Mouse (Mus musculus): ENCODE measurements at regions not wholly inside any gene's neighbourhood (a gene's known extent, or its start where the extent isn't known, plus 50 kb on each side); places are given as distances from the start of the nearest gene placed in this dataset.

DNA sequence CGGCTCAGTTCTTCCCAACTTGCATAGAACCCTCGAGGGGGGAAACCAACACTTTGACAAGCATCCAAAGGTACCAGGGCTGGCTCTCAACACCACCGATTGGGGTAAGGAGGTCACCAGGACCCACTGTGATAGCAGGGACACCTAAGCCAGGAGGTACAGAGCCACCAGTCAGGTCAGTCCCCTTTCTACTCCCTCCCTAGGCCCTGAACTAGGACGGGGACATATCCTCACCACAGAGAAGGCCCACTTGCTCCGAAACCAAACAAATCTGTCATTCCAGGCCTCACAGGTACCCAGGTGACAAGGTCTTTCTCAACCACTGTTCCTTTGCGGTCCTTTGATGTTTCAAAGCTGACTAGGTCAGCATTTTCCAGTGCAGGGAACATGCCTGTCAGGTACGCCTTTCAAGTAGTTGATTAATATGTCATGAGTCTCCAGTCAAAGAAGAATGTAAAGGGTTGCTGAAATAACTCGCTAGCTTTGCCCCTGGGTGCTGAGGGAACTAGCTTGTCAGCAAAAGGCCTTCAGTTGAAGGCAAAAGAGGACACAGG lies 95.4 kb downstream of the Zfp36l1 start:
- no peak for DNase-seq (ENCODE audit: low spot score)

DNA sequence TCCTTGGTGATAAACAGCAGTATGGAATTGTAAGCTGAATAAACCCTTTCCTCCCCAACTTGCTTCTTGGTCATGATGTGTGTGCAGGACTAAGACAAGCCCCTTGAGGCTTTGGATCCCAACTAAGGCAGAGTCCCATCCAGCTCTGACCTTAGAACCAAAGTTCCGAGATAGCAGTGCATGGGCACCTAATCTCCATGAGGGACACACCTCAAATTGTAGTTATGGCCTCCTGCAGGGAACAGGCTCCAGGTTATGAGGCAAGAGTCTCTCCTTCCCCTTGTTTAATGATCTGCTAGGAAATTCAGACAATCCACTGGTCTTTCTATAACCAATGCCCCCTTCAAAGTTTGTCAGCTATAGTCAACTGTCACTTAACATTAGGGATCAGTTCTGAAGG lies 96.9 kb downstream of the Zfp36l1 start:
- DNase-seq (ENCODE audit: low spot score): no peak

DNA sequence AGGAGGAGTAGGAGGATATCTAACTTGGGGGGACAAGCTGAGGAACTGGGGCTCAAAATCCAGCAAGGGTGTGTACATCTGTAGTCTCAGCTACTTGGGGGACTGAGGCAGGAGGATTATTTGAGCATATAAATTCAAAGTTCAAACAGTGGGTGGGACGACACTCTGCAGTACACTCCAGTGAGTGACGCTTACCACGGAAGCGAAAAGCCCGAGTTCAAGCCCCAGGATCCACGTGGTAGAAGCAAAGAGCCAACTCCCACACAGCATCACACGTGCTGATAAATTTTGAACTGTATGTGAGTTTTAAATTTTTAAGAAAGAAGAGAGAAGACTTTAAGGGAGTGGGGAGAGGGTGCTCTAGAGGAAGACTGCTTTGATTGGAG lies 98.2 kb downstream of the Zfp36l1 start:
- DNase-seq (ENCODE audit: low spot score): no peak

DNA sequence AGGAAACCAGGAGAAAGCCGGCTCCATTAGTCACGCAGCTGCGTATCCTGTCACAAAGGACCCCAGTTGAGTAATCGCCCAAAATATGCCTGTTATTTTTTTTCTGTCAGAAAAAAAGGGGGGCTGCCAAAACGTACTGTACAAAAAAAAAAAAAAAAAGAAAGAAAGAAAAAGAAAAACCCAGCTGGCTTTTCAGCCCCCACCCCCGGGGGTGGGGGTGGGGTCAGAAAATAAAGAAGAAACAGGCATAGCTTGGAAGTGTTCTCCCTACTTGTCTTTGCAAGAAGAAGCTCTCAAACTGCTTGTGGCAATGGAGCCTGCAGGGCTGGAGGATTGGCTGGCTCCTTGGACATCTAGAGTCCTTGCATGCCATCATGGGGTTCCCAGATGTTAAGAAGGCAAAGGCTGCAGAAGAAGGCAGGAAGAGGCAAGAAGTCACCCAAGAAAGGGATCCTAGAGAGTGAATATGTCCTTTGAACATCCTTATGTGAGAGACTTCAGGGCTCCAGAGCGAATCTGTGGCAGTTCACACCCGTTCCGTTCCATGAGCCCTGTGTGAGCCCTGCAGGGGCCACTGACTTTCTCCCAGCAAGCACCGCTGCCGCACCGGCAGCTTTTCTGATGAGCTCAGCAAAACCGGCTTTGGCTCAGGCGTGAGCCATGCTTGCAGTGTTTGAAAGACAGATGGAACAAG lies 98.8 kb downstream of the Zfp36l1 start:
- DNase-seq (ENCODE audit: low spot score): peak; percentile 61

DNA sequence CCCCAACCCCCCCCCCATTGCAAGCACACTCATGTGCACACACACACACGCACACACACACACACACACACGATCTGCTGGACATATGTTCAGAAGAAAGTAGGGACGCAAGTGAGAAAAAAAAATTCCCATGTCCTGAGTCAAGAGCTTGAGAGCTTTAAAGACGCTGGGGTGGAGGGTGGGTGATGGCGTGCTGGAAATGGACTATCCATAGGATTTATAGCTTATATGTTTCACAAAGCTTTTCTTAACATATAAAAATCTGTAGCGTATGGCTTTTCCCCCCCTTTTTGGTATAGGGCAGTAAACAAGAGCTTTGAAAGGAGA lies 99.3 kb downstream of the Zfp36l1 start:
- DNase-seq (ENCODE audit: low spot score): no peak

DNA sequence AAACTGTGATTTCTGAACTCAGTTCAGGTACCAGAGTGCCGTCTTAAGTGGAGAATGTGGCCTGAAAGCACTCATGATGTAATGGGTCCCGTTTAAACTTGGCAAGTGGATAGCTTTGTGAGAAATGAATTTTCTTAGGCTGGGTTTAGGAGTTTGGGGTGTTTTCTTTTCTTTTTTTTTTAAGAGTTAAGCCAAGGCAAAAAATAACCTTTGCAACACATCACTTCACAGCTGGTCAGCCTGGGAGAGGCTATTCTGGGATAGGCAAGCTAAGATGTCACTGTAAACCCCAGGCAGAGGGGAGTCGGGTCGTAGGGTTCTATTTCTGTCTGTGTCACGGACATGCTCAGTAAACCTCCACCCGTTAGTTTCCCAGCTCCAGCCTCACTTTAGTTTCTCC lies 100.9 kb downstream of the Zfp36l1 start:
- no peak for DNase-seq (ENCODE audit: low spot score)

DNA sequence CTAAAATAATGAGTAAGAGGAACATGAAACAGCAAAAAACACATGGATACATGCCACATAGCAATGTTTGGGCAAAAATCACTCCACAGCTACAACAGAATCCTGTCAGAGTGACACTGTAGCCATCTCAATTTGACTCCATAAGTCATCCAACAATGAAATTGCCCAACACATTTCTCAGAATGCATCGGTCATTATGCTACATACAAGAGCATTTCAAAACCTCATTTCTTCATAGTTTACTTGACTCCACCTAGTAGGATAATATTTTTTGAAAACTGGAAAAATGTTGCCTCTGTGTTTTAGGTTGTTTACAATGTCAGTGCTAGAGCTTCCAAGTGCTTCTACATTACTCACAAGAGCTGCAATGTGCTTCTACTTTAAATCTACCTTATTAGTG lies 101.9 kb downstream of the Zfp36l1 start:
- DNase-seq (ENCODE audit: low spot score): no peak

DNA sequence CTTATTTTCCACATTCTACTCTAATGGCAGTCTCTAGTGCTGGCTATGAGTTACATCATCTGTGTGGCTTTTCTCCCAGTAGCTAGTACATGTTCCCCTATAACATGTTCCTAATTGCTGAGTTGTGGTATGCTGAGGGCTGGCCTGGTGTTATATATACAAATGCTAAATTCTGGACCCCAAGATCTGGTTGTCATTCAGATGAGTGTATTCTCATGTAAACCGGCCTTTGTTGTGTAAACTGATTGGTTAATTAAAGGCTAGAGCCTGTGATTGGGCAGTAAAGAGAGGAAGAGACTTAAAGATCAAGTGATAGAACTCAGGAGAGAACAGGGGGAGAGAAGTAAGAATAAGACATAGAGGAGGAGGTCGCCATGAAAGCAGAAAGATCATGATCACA lies 102.6 kb downstream of the Zfp36l1 start:
- DNase-seq (ENCODE audit: low spot score): no peak

DNA sequence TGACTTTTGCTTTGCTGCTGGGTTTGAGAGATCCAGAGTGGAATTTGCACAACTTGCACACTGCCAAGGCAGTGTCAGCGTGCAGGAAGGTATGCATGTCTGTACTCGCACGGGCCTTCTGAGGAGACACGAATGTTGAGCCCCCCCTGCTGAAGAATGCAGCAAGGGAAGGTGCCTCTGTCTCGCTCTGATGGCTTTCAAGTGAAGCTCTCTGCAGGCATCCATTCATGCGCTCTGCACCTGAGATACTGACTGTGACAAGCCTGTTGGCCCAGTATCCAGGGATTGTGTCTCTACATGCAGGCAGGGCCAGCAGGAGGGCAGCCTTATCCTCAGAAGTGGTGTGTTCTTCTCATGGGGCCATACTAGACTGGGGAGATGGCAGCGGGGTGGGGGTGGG lies 105.0 kb downstream of the Zfp36l1 start:
- no peak for DNase-seq (ENCODE audit: low spot score)

DNA sequence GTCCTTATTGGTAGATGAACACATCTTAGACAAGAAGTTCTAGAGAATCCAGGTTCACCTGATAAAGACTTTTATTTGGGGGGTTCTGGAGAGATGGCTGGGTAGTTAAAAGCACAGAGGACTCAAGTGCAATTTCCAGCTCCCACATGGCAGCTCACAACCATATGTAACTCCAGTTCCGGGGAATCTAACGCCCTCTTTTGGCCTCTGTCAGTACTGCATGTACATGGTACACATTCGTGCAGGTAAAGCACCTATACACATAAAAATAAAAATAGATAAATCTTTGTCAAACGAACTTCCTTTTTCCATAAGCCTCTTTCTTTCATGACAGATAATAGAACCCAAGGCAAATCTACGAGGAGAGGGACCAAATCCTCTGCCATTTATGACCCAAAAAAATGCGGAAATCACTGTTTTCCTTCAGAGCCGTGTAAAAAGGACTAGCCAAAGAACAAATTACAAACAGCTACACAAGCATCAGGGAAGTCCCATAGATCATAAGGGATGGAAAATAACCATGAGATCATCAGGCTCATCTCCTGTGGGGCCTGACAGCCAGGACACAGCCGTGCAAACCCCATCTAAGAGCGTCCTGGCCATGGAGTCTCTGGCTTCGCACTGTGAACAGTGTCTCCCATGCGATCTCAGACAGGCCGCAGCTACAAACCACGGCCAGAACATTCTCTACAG lies 107.4 kb downstream of the Zfp36l1 start:
- no peak for DNase-seq (ENCODE audit: low spot score)

DNA sequence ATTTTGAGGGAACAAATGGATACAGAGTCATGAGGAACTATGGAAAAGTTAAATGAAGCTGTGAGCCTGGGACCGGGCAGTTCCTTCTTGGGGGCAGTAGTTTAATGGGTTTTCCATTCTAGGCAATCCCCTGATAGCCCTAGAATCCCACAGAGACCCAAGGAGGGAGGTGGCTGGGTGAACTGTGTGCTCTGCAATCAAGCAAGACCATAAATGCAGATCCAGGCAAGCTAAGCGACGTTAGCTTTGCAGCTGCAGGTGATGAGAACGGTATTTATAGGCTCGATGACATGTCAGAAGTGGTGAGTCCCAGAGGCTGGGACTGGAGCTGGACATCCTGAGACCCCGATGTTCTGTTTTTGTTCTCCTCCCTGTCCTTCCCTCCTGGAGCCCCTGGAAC lies 108.2 kb downstream of the Zfp36l1 start:
- DNase-seq (ENCODE audit: low spot score): no peak

DNA sequence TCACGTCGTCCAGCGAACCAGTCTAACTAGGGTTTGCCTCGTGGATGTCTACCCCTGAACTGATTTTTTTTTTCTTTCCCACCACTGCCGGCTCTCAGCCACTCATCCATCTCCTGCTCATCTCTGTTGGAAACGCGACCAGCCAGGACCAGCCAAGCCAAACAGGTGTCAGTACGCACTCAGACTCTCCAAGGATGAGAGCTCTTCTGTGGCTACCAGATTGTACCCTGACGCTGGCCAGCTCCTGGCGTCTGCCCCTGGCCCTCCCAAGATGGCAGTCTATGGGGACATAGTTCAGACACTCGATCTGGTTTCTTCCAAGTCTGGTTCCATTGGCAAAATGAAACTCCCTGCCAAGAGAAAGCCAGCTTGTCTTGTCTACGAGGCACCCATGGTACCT lies 109.3 kb downstream of the Zfp36l1 start:
- DNase-seq (ENCODE audit: low spot score): no peak

DNA sequence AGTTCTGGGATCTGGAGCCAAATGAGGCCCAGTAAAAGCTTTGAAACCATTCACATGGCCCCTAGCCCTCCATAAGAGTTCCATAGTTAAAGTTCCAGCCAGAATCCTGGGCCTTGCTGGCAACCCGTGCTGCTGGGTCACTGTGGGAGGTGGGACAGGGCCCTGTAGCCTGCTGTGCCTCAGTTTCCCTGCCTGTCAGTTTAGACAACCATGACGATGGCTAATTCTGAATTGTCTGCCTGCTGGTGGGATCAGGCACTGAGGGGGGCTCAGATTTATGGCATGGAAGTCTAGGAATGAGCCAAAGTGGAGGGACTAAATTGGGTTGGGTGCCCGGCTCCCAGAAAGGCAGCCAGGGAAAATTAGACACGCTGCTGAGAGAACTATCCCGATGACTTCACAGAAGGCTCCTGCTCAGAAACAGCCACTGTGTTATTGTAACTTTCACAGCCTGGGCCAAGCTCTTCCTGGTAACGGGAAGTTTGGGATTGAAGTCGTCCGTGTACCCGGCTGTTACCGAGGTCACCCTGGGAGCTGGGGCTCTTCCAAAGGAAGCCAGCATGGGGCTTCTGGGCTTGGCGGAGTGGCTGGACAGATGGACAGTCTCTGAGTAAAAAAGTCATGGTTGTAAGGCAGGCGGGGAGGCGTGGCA lies 110.2 kb downstream of the Zfp36l1 start:
- no peak for DNase-seq (ENCODE audit: low spot score)

DNA sequence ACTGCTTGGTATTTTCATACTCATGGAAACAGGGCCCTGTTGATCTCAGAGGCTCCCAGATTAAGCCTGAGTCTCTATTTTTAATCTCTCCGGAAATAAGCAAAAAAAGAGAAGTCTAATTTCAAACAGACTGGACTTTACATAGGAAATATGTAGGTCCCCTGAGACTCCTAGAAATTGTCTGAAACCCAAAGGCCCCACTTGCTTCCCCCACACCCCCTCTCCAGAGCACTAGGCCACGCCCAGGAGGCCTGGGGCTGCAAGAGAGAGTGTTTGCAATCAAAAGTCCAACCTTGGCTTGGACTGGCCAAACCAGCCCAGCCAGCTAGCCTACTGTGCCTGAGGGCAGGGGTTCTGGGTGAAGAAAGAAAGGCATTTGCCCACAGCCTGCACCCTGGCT lies 111.0 kb downstream of the Zfp36l1 start:
- DNase-seq (ENCODE audit: low spot score): no peak

DNA sequence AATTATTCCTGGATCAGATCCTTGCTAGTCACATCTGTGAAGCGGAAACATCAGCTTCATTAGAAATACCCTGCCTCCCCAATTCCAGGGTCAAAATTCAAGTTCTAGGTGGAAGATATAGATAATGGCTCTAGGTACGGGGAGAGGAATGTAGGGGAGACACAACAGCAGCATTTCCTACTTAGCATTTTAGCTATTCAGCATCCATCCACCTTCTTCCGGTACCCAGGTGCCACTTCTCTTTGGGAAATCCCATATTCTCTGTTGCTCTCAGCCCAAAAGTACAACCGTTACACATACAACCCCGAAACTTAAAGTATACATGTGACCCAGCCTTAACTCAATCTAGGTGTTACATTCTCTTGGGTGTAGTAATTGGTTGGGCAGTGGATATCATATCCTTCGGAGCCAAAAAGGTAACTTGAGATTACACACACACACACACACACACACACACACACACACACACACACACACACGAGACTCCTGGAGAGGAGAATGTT lies 112.9 kb downstream of the Zfp36l1 start:
- DNase-seq (ENCODE audit: low spot score): no peak

DNA sequence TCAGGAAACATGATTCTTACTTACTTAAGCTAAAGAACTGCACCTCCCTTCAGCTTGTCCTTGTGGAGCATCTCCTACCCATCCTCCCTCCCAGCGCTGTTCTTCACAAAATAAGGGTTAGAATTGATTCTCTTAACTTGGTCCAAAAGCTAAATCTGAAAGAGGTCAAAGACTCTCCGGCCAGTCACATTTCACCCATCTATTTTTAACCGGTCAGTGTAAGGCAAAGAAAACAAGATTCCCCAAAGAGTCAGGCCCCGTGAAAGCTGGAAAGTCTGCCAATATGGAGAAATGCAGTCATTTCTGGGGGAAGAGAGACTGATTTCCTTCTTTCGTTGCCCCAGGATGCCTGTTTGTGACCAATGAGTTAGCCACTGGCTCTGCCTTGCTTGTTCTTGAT lies 114.0 kb downstream of the Zfp36l1 start:
- no peak for DNase-seq (ENCODE audit: low spot score)

DNA sequence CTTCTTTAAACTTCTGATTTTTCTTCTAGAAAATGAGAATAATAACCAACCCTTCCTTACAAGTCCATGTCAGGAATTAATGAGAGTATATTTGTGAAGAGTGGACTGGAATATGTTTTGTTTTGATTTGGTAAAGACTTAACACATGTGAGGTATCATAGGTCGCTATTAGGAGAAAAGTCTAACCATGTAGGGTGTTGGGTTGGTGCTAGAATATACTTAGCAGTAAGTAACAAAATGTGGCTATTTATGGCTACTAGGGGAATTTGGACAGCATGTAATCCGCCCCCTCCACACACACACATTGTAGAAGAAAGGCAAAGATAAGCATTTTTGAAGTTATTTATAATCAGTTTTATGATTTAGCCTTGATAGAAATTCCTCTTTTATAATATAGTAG lies 114.5 kb downstream of the Zfp36l1 start:
- no peak for DNase-seq (ENCODE audit: low spot score)

DNA sequence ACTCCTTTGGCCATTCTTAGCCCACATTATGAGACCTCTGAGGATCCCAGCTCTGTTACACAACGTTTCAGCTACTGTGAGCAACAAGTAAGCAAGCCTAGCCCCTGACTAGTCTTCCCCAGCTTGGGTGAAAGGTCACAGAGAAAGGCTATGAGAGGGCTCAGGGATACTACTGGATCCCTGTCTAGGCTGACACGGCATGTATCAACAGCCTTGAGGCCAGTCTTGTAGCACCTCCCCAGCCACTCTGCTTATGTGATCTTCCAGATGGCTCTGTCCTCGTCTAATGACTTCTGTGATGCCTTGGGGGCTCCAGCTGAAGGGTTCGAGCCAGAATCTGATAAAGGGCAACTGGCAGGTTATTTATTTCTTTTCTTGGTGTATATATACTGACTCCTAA lies 115.6 kb downstream of the Zfp36l1 start:
- no peak for DNase-seq (ENCODE audit: low spot score)

DNA sequence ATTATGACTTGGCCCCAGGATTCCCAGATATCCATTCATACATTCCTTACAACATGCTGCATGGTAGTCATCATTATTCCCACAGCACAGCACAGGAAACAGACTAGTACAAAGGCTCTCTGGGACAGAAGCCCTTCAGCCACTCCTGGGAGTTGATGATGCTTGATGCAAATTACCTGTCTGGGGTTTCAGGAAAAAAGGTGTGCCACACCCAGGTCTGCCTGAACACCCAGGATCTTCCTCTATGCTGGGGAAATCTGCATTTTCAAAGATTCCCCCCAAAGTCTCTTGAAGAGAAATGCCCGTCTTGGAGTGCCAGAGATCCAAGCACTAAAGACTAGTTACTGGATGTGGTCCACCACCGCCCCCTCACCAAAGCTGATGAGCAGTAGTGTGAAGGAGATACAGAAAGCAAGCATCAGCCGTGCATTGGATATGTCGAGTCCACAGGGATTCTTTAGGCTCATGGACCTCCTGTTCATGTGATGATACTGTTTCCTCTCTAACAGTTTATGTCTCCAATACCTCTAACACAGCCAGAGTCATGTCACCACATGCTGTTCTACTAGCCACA lies 117.2 kb downstream of the Zfp36l1 start:
- no peak for DNase-seq (ENCODE audit: low spot score)

DNA sequence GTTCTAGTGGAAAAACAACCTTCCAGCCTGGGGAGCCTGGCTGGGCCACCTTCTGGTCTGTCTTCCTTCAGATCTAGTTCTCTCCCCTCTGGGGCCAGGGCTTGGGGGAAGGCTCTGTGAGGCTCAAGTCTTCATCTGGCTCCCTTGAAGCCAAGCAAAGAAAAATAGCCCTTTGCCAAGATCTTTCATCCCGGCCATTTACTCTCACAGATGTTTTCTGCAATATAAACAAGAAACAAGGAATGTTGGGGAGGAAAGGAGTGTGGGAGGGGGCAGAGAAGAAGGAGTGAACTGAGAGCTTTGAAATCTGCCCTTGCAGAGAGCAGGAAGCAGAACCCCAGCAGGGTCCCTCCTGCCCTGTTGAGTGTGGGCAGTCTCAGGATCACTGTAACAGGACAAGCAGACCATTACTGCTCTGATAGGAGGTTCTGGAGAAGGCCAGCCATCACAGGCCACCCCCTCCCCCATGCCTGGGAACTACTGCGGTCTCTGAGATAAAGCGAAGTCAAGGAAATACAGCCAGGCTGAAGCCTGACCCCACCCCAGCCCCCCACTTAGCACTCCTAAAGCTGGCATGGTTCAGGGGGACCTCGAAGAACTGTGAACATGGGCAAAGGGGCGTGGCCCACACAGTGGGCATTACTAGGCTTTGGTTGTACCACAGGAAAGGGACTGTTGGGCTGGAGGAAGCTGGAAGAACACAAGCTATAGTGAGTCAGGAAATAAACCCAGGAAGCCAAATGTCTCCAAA lies 118.8 kb downstream of the Zfp36l1 start:
- no peak for DNase-seq (ENCODE audit: low spot score)

DNA sequence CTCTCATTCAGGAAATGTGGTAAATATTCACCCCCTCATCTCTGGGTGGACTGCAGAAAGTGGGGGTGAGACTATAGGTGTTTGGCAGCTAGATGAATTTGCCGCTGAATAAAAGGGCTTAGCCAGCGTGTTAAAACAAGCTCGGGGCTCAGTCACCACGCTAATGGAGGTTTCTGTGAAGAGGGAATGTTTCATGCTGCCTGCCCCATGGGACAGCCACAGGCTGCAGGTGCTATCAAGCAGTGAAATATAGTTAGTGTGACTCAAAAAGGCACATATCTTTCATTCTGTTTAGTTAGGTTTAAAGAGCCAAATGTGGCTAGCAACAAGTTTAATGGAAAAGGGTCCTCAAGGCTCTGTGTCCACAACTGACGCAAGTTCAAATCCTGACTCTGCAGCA lies 121.5 kb downstream of the Zfp36l1 start:
- DNase-seq (ENCODE audit: low spot score): no peak

DNA sequence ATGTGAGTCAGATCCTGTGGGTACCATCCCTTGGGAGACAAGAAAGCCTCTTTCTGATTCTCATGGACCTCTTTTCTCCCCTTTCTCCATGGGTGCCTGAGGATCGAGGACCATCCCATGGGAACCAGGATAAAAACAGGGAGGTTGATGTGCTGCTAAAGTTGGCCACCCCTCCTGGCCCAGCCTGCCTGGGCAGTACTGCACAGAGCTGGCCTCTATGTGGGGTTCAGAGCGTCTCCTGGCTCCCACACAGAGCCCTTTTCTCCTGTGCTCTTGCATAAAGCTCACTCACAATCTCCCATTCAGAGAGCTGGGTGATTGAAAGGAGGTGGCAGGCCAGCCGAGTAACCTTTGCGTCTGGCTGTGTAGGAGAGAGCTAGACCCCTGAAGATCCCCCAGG lies 122.1 kb downstream of the Zfp36l1 start:
- no peak for DNase-seq (ENCODE audit: low spot score)
